In genomic region chr12:113224206-113224605, GRCm38 (mm10) we compare ENCODE assay signal across 11 mouse cellular contexts. TPM values are rescaled to one million over a fixed set of nuclear protein-coding genes. Genes with fewer than 3 reads are reported as not detected.
DNase-seq lines count a peak whose midpoint lies in the region; ATAC-seq and TF ChIP-seq lines count a peak whose summit lies in the region.
"Had no signal": no experiment of that assay in that cellular context is flagged by ENCODE, and none has a peak within 500 bp of the region (broad histone marks: within the 10 kb centered on the region; RNA-seq: fewer than 3 reads in every experiment).

No protein-coding gene starts in this region.

- peak; percentile 36; the same call in 1 of the 2 replicates for TF ChIP-seq CTCF in hindbrain, postnatal 0 days (IDR thresholded peaks at IDR 0.05; ENCODE audit: low read depth)
- peak; percentile 24 for TF ChIP-seq CTCF in C2C12 (IDR thresholded peaks at IDR 0.05; ENCODE audit: control insufficient read depth, insufficient read depth, insufficient read length)
- peak; percentile 54 for TF ChIP-seq CTCF in bone marrow macrophage, adult 2 months (IDR thresholded peaks at IDR 0.05; ENCODE audit: low read depth, low read length)

- TF ChIP-seq POLR2A in bone marrow macrophage, adult 2 months (IDR thresholded peaks at IDR 0.05; ENCODE audit: borderline replicate concordance, low read depth, low read length): no peak

- no peak for DNase-seq in hindbrain, postnatal 0 days (ENCODE audit: low spot score)
- DNase-seq in spleen, adult 18-20 months: peak; percentile 69 to 74
- no peak for DNase-seq in gastrocnemius, postnatal 25 days
- no peak for DNase-seq in cerebellum, adult 11 months
- DNase-seq: cerebellum, postnatal 36 days had no signal

- H3K9ac ChIP-seq in hindbrain, postnatal 0 days (replicated peaks; ENCODE audit: low read length): no peak overlapping the region
- no peak overlapping the region for H3K9ac ChIP-seq in hindbrain, embryonic 16.5 days (ENCODE audit: low read depth, low read length)
- H3K9ac ChIP-seq: intestine, embryonic 15.5 days; neural tube, embryonic 12.5 days had no signal

- H3K4me1 ChIP-seq in hindbrain, postnatal 0 days (ENCODE audit: insufficient read depth, low read length): no peaks in the 10 kb centered on the region
- H3K4me1 ChIP-seq in hindbrain, embryonic 16.5 days (ENCODE audit: control insufficient read depth, insufficient read depth, low read depth, low read length): no peaks in the 10 kb centered on the region
- H3K4me1 ChIP-seq in bone marrow macrophage, adult 2 months (ENCODE audit: control insufficient read depth, insufficient read depth, low read length): no peaks in the 10 kb centered on the region
- H3K4me1 ChIP-seq: intestine, embryonic 15.5 days; neural tube, embryonic 12.5 days had no signal

- H3K27ac ChIP-seq in hindbrain, postnatal 0 days: no peak overlapping the region
- H3K27ac ChIP-seq in hindbrain, embryonic 16.5 days (ENCODE audit: low read depth, low read length): no peak overlapping the region
- H3K27ac ChIP-seq in bone marrow macrophage, adult 2 months (ENCODE audit: insufficient read depth, low read depth, low read length): no peak overlapping the region
- H3K27ac ChIP-seq: intestine, embryonic 15.5 days; neural tube, embryonic 12.5 days had no signal

- 83% methylated on average over 5 of the region's 5 CpGs for WGBS in hindbrain, postnatal 0 days
- 83% methylated on average over 5 of the region's 5 CpGs for WGBS in hindbrain, embryonic 16.5 days

- H3K36me3 ChIP-seq in hindbrain, postnatal 0 days (ENCODE audit: insufficient read depth, low read length): no peaks in the 10 kb centered on the region
- H3K36me3 ChIP-seq in hindbrain, embryonic 16.5 days (ENCODE audit: control insufficient read depth, insufficient read depth, low read length): no peaks in the 10 kb centered on the region
- no peaks in the 10 kb centered on the region for H3K36me3 ChIP-seq in C2C12 (ENCODE audit: control insufficient read depth, insufficient read depth)
- H3K36me3 ChIP-seq: intestine, embryonic 15.5 days; neural tube, embryonic 12.5 days had no signal

- no peaks in the 10 kb centered on the region for H3K9me3 ChIP-seq in hindbrain, postnatal 0 days (ENCODE audit: low read length)
- no peaks in the 10 kb centered on the region for H3K9me3 ChIP-seq in hindbrain, embryonic 16.5 days (ENCODE audit: control insufficient read depth, low read length)
- H3K9me3 ChIP-seq: intestine, embryonic 15.5 days; neural tube, embryonic 12.5 days had no signal

- no peaks in the 10 kb centered on the region for H3K27me3 ChIP-seq in hindbrain, postnatal 0 days (ENCODE audit: insufficient read depth, low read length)
- no peaks in the 10 kb centered on the region for H3K27me3 ChIP-seq in hindbrain, embryonic 16.5 days (replicated peaks; ENCODE audit: control insufficient read depth, insufficient read depth, low read length)
- H3K27me3 ChIP-seq in C2C12 (ENCODE audit: control insufficient read depth, insufficient read depth, insufficient read length): no peaks in the 10 kb centered on the region
- H3K27me3 ChIP-seq: intestine, embryonic 15.5 days; neural tube, embryonic 12.5 days had no signal

- no peak overlapping the region for H3ac ChIP-seq in C2C12 (ENCODE audit: control insufficient read depth, insufficient read length, low read depth)

- H3K4me2 ChIP-seq in hindbrain, postnatal 0 days (ENCODE audit: low read depth, low read length): no peak overlapping the region
- H3K4me2 ChIP-seq in hindbrain, embryonic 16.5 days (ENCODE audit: low read length): no peak overlapping the region
- H3K4me2 ChIP-seq: intestine, embryonic 15.5 days; neural tube, embryonic 12.5 days had no signal

- ATAC-seq in hindbrain, postnatal 0 days: no peak
- ATAC-seq in hindbrain, embryonic 16.5 days: no peak
- ATAC-seq in megakaryocyte, adult 5-6 weeks (ENCODE audit: poor library complexity, severe bottlenecking): no peak
- ATAC-seq: intestine, embryonic 15.5 days had no signal

- H3K4me3 ChIP-seq in hindbrain, postnatal 0 days (ENCODE audit: low read length): no peak overlapping the region
- no peak overlapping the region for H3K4me3 ChIP-seq in hindbrain, embryonic 16.5 days (ENCODE audit: low read length)
- H3K4me3 ChIP-seq in C2C12 (ENCODE audit: insufficient read depth, poor library complexity, severe bottlenecking): no peak overlapping the region
- no peak overlapping the region for H3K4me3 ChIP-seq in bone marrow macrophage, adult 2 months (ENCODE audit: insufficient read depth, low read length)
- H3K4me3 ChIP-seq: intestine, embryonic 15.5 days; neural tube, embryonic 12.5 days had no signal

- H3K79me2 ChIP-seq in C2C12 (ENCODE audit: control insufficient read depth, insufficient read depth): no peaks in the 10 kb centered on the region

- no peaks in the 10 kb centered on the region for H3K79me3 ChIP-seq in C2C12 (ENCODE audit: low read depth)

TF ChIP-seq in C2C12, 6 proteins besides CTCF, POLR2A, EP300 and RAD21:
- no peak for TF ChIP-seq MYOG (IDR thresholded peaks at IDR 0.05; ENCODE audit: control insufficient read depth, extremely low read depth, insufficient read length)
- no peak for TF ChIP-seq MYOD1 (IDR thresholded peaks at IDR 0.05; ENCODE audit: control insufficient read depth, insufficient read length, low read depth)
- no peak for TF ChIP-seq USF1 (IDR thresholded peaks at IDR 0.05; ENCODE audit: low read depth)
- no peak for TF ChIP-seq CEBPB (IDR thresholded peaks at IDR 0.05; ENCODE audit: low read depth)
- no peak for TF ChIP-seq FOSL1 (IDR thresholded peaks at IDR 0.05; ENCODE audit: insufficient read depth, low read length, poor library complexity, severe bottlenecking)
- TF ChIP-seq MAX (IDR thresholded peaks at IDR 0.05): no peak
TF ChIP-seq in C2C12: peak in this region for 0.

RNA-seq across cellular contexts. Expression of gene Tmem121, which starts 38.5 kb away (rescaled TPM):
- total RNA-seq in hindbrain, postnatal 0 days (2014; rRNA removed): 98.0 and 103 TPM in 2 replicates
- 54.8 and 55.3 TPM in 2 replicates for polyA plus RNA-seq in hindbrain, postnatal 0 days (2015; fragmentation: Nextera tagmentation; extraction: Ambion mirVana)
- 50.8 and 52.2 TPM in 2 replicates for polyA plus RNA-seq in hindbrain, embryonic 16.5 days (2015; fragmentation: Nextera tagmentation; extraction: Ambion mirVana)
- 6.3 TPM for polyA plus RNA-seq in C2C12 (2012; fragmentation: generic; extraction: Trizol)
- polyA plus RNA-seq in bone marrow macrophage, adult 2 months (2012; ENCODE audit: insufficient read depth, insufficient read length, missing spikeins): not detected in 2 replicates
- total RNA-seq in gastrocnemius, postnatal 25 days (2021): under 1 TPM; 0.33 to 0.46 TPM
- total RNA-seq in megakaryocyte, adult 5-6 weeks (2015): 0.69 TPM in 1 of 2 replicates, not detected in the other
- not detected in 2 replicates for total RNA-seq in megakaryocyte, adult 5-6 weeks (2017)

Comparison
In these comparisons a context has a peak if more than half of its experiments do, and no peak if none do; other contexts are left out.
1. DNase-seq: peak in spleen, adult 18-20 months (2 of 2); none in hindbrain, postnatal 0 days (single experiment), gastrocnemius, postnatal 25 days (single experiment) and cerebellum, adult 11 months (single experiment).
2. Peak in every context shown above with its lines, with median percentiles within 50 percentile points of each other: CTCF ChIP-seq.